Mouse (Mus musculus): ENCODE data around the gene Gm13889.

DNA sequence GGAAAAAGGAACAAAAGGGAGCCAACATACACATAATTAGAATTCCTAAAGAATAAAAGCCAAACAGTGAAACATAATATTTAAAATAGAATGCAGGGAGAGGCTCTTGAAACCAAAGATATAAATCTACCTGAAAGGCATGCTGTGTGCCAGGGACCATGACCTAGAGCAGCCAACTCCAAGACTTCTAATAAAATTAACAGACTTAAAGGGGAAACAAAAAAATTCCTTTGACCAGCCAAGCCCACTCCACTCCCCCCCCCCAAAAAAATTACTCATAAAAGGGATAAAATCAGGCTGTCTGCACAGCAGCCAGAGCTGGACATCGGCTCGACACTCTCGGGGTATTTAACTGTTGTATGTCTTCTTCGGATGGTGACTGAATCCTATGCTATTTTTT lies 12.1 kb downstream of the Gm13889 start:
- no peak for TF ChIP-seq CTCF (IDR thresholded peaks at IDR 0.05; ENCODE audit: low read depth)
- TF ChIP-seq EP300 (IDR thresholded peaks at IDR 0.05; ENCODE audit: low read depth): no peak

Data from heart, postnatal 0 days (tissue).